Mouse (Mus musculus): ENCODE data around the gene Chst1.
A peak's percentile ranks its signal among the peaks of the same experiment; 100 is the strongest.

The Chst1 gene

GRCm38 (mm10) chr2:92618016-92618415 lies 18.5 kb downstream of the Chst1 start:
- Histone ChIP-seq H3K36me3 (ENCODE audit: insufficient read depth, low read length) (no peaks in the 10 kb centered on the region), H3K4me1 (replicated peaks; ENCODE audit: low read depth, low read length) (peaks cover 12% of the 10 kb centered on the region), H3K27me3 (ENCODE audit: insufficient read depth, low read length) (peaks cover 28% of the 10 kb centered on the region), H3K4me3 (replicated peaks; ENCODE audit: low read length) (no peak overlapping the region), H3K9me3 (ENCODE audit: low read length) (0 out of 2 replicates have a peak, but pooled peaks cover 6% of the 10 kb centered on the region)
- TF ChIP-seq POU5F1 (IDR thresholded peaks at IDR 0.05; ENCODE audit: borderline replicate concordance, low read length) (no peak), CTCF (conservative IDR thresholded peaks at IDR 0.05; ENCODE audit: low read length) (no peak), NANOG (IDR thresholded peaks at IDR 0.05; ENCODE audit: borderline replicate concordance, low read length) (no peak)

- no peak overlapping the region for H3K4me3 ChIP-seq (replicated peaks; ENCODE audit: low read length)
- peaks cover 9% of the 10 kb centered on the region; the same call in 1 of the 2 replicates for H3K9me3 ChIP-seq (ENCODE audit: low read length)
- no peak for TF ChIP-seq CTCF (conservative IDR thresholded peaks at IDR 0.05; ENCODE audit: low read length)
- no peak for TF ChIP-seq NANOG (IDR thresholded peaks at IDR 0.05; ENCODE audit: borderline replicate concordance, low read length)
- no peak for TF ChIP-seq POU5F1 (IDR thresholded peaks at IDR 0.05; ENCODE audit: borderline replicate concordance, low read length)
- no peaks in the 10 kb centered on the region for H3K36me3 ChIP-seq (ENCODE audit: insufficient read depth, low read length)
- H3K27me3 ChIP-seq (ENCODE audit: insufficient read depth, low read length) = peaks cover 7% of the 10 kb centered on the region; the same call in 1 of the 2 replicates
- H3K4me1 ChIP-seq (replicated peaks; ENCODE audit: low read depth, low read length) = peaks cover 5% of the 10 kb centered on the region; the same call in 1 of the 2 replicates
Measured at GRCm38 (mm10) chr2:92627633-92628032, 28.1 kb downstream of the Chst1 start.

- H3K4me1 ChIP-seq (replicated peaks; ENCODE audit: low read depth, low read length) = peaks cover 5% of the 10 kb centered on the region; the same call in 1 of the 2 replicates
- no peak overlapping the region for H3K4me3 ChIP-seq (replicated peaks; ENCODE audit: low read length)
- no peaks in the 10 kb centered on the region for H3K36me3 ChIP-seq (ENCODE audit: insufficient read depth, low read length)
- no peaks in the 10 kb centered on the region for H3K9me3 ChIP-seq (ENCODE audit: low read length)
- TF ChIP-seq POU5F1 (IDR thresholded peaks at IDR 0.05; ENCODE audit: borderline replicate concordance, low read length) = no peak
- no peak for TF ChIP-seq CTCF (conservative IDR thresholded peaks at IDR 0.05; ENCODE audit: low read length)
- no peak for TF ChIP-seq NANOG (IDR thresholded peaks at IDR 0.05; ENCODE audit: borderline replicate concordance, low read length)
- peaks cover 7% of the 10 kb centered on the region; the same call in 1 of the 2 replicates for H3K27me3 ChIP-seq (ENCODE audit: insufficient read depth, low read length)
Measured at GRCm38 (mm10) chr2:92630799-92631198, 31.3 kb downstream of the Chst1 start.

GRCm38 (mm10) chr2:92632027-92632426 lies 32.5 kb downstream of the Chst1 start:
- H3K4me1 ChIP-seq (replicated peaks; ENCODE audit: low read depth, low read length) = peaks cover 5% of the 10 kb centered on the region; the same call in 1 of the 2 replicates
- H3K27me3 ChIP-seq (ENCODE audit: insufficient read depth, low read length) = peaks cover 7% of the 10 kb centered on the region; the same call in 1 of the 2 replicates
- no peaks in the 10 kb centered on the region for H3K9me3 ChIP-seq (ENCODE audit: low read length)
- TF ChIP-seq NANOG (IDR thresholded peaks at IDR 0.05; ENCODE audit: borderline replicate concordance, low read length) (no peak), CTCF (conservative IDR thresholded peaks at IDR 0.05; ENCODE audit: low read length) (no peak), POU5F1 (IDR thresholded peaks at IDR 0.05; ENCODE audit: borderline replicate concordance, low read length) (no peak)
- H3K36me3 ChIP-seq (ENCODE audit: insufficient read depth, low read length) = no peaks in the 10 kb centered on the region
- H3K4me3 ChIP-seq (replicated peaks; ENCODE audit: low read length) = no peak overlapping the region

- Histone ChIP-seq H3K27me3 (ENCODE audit: insufficient read depth, low read length) (no peaks in the 10 kb centered on the region), H3K36me3 (ENCODE audit: insufficient read depth, low read length) (no peaks in the 10 kb centered on the region), H3K4me1 (replicated peaks; ENCODE audit: low read depth, low read length) (peaks cover 29% of the 10 kb centered on the region), H3K4me3 (replicated peaks; ENCODE audit: low read length) (no peak overlapping the region), H3K9me3 (ENCODE audit: low read length) (no peaks in the 10 kb centered on the region)
- TF ChIP-seq CTCF (conservative IDR thresholded peaks at IDR 0.05; ENCODE audit: low read length) (no peak), NANOG (IDR thresholded peaks at IDR 0.05; ENCODE audit: borderline replicate concordance, low read length) (no peak), POU5F1 (IDR thresholded peaks at IDR 0.05; ENCODE audit: borderline replicate concordance, low read length) (no peak)
Measured at GRCm38 (mm10) chr2:92640555-92640954, 41.0 kb downstream of the Chst1 start.

- H3K9me3 ChIP-seq (ENCODE audit: low read length) = no peaks in the 10 kb centered on the region
- no peaks in the 10 kb centered on the region for H3K36me3 ChIP-seq (ENCODE audit: insufficient read depth, low read length)
- TF ChIP-seq POU5F1 (IDR thresholded peaks at IDR 0.05; ENCODE audit: borderline replicate concordance, low read length) (no peak), CTCF (conservative IDR thresholded peaks at IDR 0.05; ENCODE audit: low read length) (no peak), NANOG (IDR thresholded peaks at IDR 0.05; ENCODE audit: borderline replicate concordance, low read length) (no peak)
- peaks cover 52% of the 10 kb centered on the region for H3K4me1 ChIP-seq (replicated peaks; ENCODE audit: low read depth, low read length)
- H3K27me3 ChIP-seq (ENCODE audit: insufficient read depth, low read length) = no peaks in the 10 kb centered on the region
- peak overlapping the region; percentile 26 for H3K4me3 ChIP-seq (replicated peaks; ENCODE audit: low read length)
Measured at GRCm38 (mm10) chr2:92645282-92646037, 46.0 kb downstream of the Chst1 start.

- Histone ChIP-seq H3K36me3 (ENCODE audit: insufficient read depth, low read length) (no peaks in the 10 kb centered on the region), H3K27me3 (ENCODE audit: insufficient read depth, low read length) (peaks cover 9% of the 10 kb centered on the region; the same call in 1 of the 2 replicates), H3K9me3 (ENCODE audit: low read length) (no peaks in the 10 kb centered on the region), H3K4me1 (replicated peaks; ENCODE audit: low read depth, low read length) (peaks cover 42% of the 10 kb centered on the region), H3K4me3 (replicated peaks; ENCODE audit: low read length) (0 out of 2 replicates have a peak overlapping the region, but pooled peaks have one; percentile 29)
- TF ChIP-seq CTCF (conservative IDR thresholded peaks at IDR 0.05; ENCODE audit: low read length) = no peak
- TF ChIP-seq NANOG (IDR thresholded peaks at IDR 0.05; ENCODE audit: borderline replicate concordance, low read length) = no peak
- TF ChIP-seq POU5F1 (IDR thresholded peaks at IDR 0.05; ENCODE audit: borderline replicate concordance, low read length) = no peak
Measured at GRCm38 (mm10) chr2:92649154-92649801, 49.8 kb downstream of the Chst1 start.

- H3K4me1 ChIP-seq (replicated peaks; ENCODE audit: low read depth, low read length) = peaks cover 31% of the 10 kb centered on the region
- no peaks in the 10 kb centered on the region for H3K9me3 ChIP-seq (ENCODE audit: low read length)
- H3K27me3 ChIP-seq (ENCODE audit: insufficient read depth, low read length) = peaks cover 11% of the 10 kb centered on the region; the same call in 1 of the 2 replicates
- no peaks in the 10 kb centered on the region for H3K36me3 ChIP-seq (ENCODE audit: insufficient read depth, low read length)
- TF ChIP-seq CTCF (conservative IDR thresholded peaks at IDR 0.05; ENCODE audit: low read length) (no peak), NANOG (IDR thresholded peaks at IDR 0.05; ENCODE audit: borderline replicate concordance, low read length) (no peak), POU5F1 (IDR thresholded peaks at IDR 0.05; ENCODE audit: borderline replicate concordance, low read length) (no peak)
- H3K4me3 ChIP-seq (replicated peaks; ENCODE audit: low read length) = no peak overlapping the region
Measured at GRCm38 (mm10) chr2:92650428-92650827, 50.9 kb downstream of the Chst1 start.

All from E14TG2a.4 (cell line).